Mouse (Mus musculus): Measurements from ENCODE around the gene Dock9. TPM values are rescaled to one million over a fixed set of nuclear protein-coding genes. Genes with fewer than 3 reads are reported as not detected.
A peak's percentile ranks its signal among the peaks of the same experiment; 100 is the strongest.

Gene Dock9
- total RNA-seq, 2 experiments from 2014 or later = 15.3 to 21.4 TPM

GRCm38 (mm10) chr14:121806791-121807190, 9.2 kb upstream of the Dock9 start:
- Histone ChIP-seq H3K4me3 (no peak overlapping the region), H3K27ac (peak overlapping the region; percentile 24; the same call in 1 of the 2 replicates)
- intact Hi-C loops (cut with DNase I) = no loop called here
- no peak for TF ChIP-seq CTCF (IDR thresholded peaks at IDR 0.05)
- DNase-seq = peak; percentile 64

DNA sequence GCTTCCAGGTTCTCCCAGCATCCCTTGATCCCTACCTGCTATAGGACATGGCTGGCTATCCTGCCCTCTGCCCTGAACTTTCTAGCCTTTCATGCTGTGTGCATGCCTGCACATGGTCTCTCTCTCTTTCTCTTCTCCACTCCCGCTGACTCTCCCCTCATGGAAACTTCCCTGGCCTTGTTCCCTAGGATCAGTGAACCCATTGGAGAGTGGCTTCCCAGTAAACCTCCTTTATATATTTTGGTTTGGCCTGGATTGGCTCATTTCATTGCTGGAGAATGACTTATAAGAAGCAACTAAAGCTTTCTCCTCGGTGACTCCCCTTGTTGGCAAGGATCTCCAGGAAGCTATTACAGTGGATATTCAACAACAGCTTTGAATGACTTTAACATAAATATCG, 8.7 kb upstream of the Dock9 start:
- Histone ChIP-seq H3K4me3 (no peak overlapping the region), H3K27ac (peak overlapping the region; percentile 24; the same call in 1 of the 2 replicates)
- intact Hi-C loops (cut with DNase I) = no loop called here
- TF ChIP-seq CTCF (IDR thresholded peaks at IDR 0.05) = no peak
- no peak for DNase-seq

DNA sequence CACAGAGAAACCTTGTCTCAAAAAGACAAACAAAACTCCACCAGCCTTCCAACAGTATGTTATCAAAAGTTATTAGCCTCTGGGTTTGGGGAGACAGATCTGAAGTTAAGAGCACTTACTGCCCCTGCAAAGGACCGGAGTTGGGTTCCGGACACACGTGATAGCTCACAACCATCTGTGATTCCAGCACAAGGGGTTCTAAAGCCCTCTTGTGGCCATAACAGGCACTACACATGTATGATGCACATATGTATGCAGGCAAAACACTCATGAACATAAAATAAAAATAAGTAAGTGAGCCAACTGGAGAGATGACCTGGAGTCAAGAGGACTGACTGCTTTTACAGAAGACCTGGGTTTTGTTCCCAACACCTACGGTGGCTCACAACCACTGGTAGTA, 6.8 kb upstream of the Dock9 start:
- intact Hi-C loops (cut with DNase I) = no loop called here
- TF ChIP-seq CTCF (IDR thresholded peaks at IDR 0.05) = peak; percentile 61

DNA sequence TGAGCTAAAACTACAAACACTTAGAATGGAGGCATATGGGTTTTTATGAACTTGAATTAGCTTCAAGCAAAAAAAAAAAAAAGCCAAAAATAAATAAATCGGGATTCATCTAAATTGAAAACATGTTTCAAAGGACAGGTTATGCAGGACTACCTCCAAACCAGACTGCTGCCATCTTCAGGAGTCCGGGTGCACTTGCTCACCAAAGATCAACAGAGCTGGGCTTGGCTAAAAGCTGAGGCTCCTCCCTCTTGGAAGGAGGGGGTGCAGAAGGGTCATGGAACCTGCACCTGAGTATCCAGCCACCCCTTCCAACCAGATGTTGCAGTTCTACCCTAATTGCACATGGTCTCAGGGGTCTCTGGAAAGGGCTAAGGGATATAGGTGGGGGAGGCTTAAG, 3.3 kb upstream of the Dock9 start:
- H3K27ac ChIP-seq = no peak overlapping the region
- DNase-seq = no peak
- peak; percentile 38 for TF ChIP-seq CTCF (IDR thresholded peaks at IDR 0.05)
- H3K4me3 ChIP-seq = no peak overlapping the region
- intact Hi-C loops (cut with DNase I) = no loop called here

More for the DNA sequence above, 6.8 kb upstream of the Dock9 start:
- H3K27ac ChIP-seq = no peak overlapping the region
- no peak for DNase-seq
- H3K4me3 ChIP-seq = no peak overlapping the region

- H3K4me3 ChIP-seq = no peak overlapping the region
- intact Hi-C loops (cut with DNase I) = loop anchor here (5.0 kb wide), 3 partner anchors 78 to 212 kb away; partner anchors contain the start of gene Ubac2
Measured at GRCm38 (mm10) chr14:121799112-121799511, 1.5 kb upstream of the Dock9 start.

DNA sequence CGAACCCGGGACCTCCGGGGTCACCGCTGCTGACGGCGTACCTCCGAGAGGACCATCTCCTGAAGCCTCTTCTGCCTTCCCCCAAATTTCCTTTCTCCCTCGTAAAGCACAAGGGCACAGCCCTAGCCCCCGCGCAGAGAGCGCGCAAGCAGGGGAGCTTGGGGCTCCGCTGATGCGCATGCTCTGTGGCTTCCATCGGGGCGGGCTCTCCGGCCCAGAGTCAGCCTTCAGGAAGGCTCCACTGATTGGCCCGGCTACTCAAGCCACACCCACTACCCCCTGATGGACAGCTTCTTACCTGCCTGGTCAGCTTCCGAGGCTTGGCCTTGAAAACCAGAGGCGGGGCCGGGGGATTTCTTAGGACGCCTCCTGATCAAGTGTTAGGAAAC, 768 bp upstream of the Dock9 start:
- H3K27ac ChIP-seq = peak overlapping the region; percentile 96
- TF ChIP-seq CTCF (IDR thresholded peaks at IDR 0.05) = no peak
- intact Hi-C loops (cut with DNase I) = loop anchor here (5.0 kb wide), 3 partner anchors 79 to 211 kb away; partner anchors contain the start of gene Ubac2
- H3K4me3 ChIP-seq = peak overlapping the region; percentile 87
- peak; percentile 95 for DNase-seq

More at GRCm38 (mm10) chr14:121799112-121799511, 1.5 kb upstream of the Dock9 start:
- TF ChIP-seq CTCF (IDR thresholded peaks at IDR 0.05) = no peak
- no peak for DNase-seq
- H3K27ac ChIP-seq = no peak overlapping the region

GRCm38 (mm10) chr14:121796571-121797456, 823 bp downstream of the Dock9 start:
- peak; percentile 28 for DNase-seq
- Histone ChIP-seq H3K27ac (peak overlapping the region; percentile 96), H3K4me3 (peak overlapping the region; percentile 87)
- intact Hi-C loops (cut with DNase I) = loop anchor here (5.0 kb wide), 3 partner anchors 80 to 210 kb away; partner anchors contain the start of gene Ubac2
- no peak for TF ChIP-seq CTCF (IDR thresholded peaks at IDR 0.05)

DNA sequence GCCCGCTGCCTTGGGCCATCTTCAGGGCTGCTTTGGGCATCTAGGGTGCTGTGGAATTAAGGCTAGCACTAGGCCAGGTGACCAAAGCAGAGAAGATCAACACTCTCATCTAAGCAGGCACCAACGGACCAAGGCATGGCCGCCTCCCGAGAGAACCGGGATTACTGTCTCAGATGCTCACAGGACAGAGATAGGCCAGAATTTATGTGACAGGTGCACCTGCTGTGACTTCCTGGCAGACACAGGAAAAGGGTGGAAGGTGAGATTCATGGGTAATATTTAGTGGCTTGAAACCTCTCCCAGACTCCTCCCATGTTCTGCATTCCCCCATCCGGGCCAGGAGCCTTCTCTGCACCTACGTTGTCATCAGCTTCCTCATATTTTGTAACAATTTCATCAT, 2.1 kb downstream of the Dock9 start:
- peak; percentile 48 for DNase-seq
- H3K4me3 ChIP-seq = no peak overlapping the region
- no peak for TF ChIP-seq CTCF (IDR thresholded peaks at IDR 0.05)
- no peak overlapping the region for H3K27ac ChIP-seq
- intact Hi-C loops (cut with DNase I) = loop anchor here (5.0 kb wide), 3 partner anchors 82 to 208 kb away; partner anchors contain the start of gene Ubac2

DNA sequence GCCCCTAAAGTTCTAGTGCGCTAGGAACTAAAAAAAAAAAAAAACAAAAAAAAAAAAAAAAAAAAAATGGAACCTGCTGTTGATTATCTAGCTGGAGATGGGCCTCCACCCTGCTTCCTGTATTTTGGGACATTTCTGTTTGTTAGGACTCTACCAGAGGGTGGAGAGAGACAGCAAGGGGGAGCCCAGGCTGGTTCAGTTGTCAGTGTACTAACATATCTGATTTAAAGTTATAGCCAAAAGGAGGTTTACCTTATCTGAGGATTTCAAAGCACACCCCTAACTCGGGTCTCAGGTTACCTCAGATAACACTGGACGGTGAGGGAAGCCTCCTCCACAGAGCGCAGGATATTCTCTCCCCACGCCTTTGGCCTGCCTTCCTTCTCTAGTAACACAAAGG, 4.0 kb downstream of the Dock9 start:
- 0 out of 2 replicates have a peak overlapping the region, but pooled peaks have one; percentile 20 for H3K27ac ChIP-seq
- no peak for TF ChIP-seq CTCF (IDR thresholded peaks at IDR 0.05)
- no peak overlapping the region for H3K4me3 ChIP-seq
- no peak for DNase-seq
- intact Hi-C loops (cut with DNase I) = no loop called here

DNA sequence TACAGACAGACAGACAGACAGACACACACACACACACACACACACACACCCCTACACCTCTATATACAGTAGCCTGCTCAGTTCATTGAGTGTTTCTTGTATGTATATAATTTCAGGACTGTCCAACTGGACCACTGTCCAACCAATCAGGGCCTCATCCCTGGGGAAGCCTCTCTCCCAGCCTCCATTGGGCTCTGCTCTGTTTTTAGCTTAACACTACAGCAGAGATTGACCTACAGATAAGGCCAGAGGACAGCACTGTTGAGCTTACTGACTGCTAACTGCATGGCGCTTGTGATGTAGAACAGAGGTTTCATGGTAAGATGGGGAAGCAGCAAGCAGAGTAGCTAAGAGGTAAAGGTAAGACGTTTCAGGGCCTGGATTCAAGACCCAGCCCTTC, 5.7 kb downstream of the Dock9 start:
- no peak for TF ChIP-seq CTCF (IDR thresholded peaks at IDR 0.05)

GRCm38 (mm10) chr14:121791112-121791511, 6.5 kb downstream of the Dock9 start:
- no peak for TF ChIP-seq CTCF (IDR thresholded peaks at IDR 0.05)
- intact Hi-C loops (cut with DNase I) = no loop called here
- no peak for DNase-seq
- Histone ChIP-seq H3K27ac (no peak overlapping the region), H3K4me3 (no peak overlapping the region)

More for the DNA sequence above, 5.7 kb downstream of the Dock9 start:
- no peak overlapping the region for H3K4me3 ChIP-seq
- DNase-seq = no peak
- intact Hi-C loops (cut with DNase I) = no loop called here
- no peak overlapping the region for H3K27ac ChIP-seq

DNA sequence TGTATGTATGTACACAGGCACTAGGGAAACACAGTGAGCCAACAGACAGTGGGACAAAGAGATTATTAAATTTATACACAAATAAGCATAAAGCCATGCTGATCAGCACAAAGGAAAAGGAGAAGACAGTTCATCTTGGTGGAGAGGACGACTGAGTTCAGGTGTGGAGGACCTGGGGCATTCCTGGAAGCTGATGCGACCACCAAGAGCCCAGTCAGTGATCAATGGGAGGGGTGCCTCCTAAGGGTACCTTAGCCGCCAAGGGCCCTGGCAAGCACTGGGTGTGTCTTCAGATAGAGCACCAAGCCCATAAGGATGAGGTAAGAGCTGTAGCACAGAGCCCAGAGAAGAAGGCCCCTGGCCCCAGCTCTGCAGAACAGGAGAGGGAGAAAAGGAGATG, 8.4 kb downstream of the Dock9 start:
- DNase-seq = no peak
- intact Hi-C loops (cut with DNase I) = no loop called here
- H3K27ac ChIP-seq = no peak overlapping the region
- H3K4me3 ChIP-seq = no peak overlapping the region
- no peak for TF ChIP-seq CTCF (IDR thresholded peaks at IDR 0.05)

GRCm38 (mm10) chr14:121788451-121788850, 9.2 kb downstream of the Dock9 start:
- no peak for DNase-seq
- Histone ChIP-seq H3K4me3 (no peak overlapping the region), H3K27ac (no peak overlapping the region)
- intact Hi-C loops (cut with DNase I) = no loop called here
- TF ChIP-seq CTCF (IDR thresholded peaks at IDR 0.05) = no peak

All from gastrocnemius, adult 2 months (tissue).